Mouse (Mus musculus) right cerebral cortex, adult 2 months (tissue): ENCODE measurements around the gene Actn2.

Experiments
- DNase-seq, 2 experiments: peaks; one replicate each; pipeline ENCODE4 v3.0.0; 2021 to 2022; ENCODE audit warnings: low spot score in 2 of 2

The Actn2 gene

DNA sequence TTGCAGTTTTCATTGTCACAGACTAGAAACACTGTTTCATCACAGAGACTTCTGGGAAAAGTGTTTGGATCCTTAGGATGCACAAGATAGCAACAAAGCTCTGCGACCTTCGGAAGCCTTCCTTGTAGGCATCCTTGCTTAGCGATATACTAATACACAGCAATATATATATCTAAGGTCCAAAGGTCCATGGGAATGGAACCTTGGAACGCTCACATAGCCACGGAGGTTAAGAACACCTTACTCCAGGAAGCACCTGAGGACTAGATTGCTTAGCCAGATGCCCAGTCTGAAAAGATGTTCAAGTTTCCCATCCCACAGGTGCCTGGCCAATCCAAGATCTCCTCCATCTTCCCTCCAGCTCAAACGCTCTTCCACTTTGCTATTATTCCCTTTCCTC, 26.4 kb downstream of the Actn2 start:
- no peak for DNase-seq

GRCm38 (mm10) chr13:12311930-12312492, 28.5 kb downstream of the Actn2 start:
- no peak for DNase-seq

GRCm38 (mm10) chr13:12311371-12311770, 29.2 kb downstream of the Actn2 start:
- no peak for DNase-seq

GRCm38 (mm10) chr13:12309446-12309845, 31.1 kb downstream of the Actn2 start:
- no peak for DNase-seq

- DNase-seq: no peak
Observed at GRCm38 (mm10) chr13:12308878-12309277, 31.7 kb downstream of the Actn2 start.

DNA sequence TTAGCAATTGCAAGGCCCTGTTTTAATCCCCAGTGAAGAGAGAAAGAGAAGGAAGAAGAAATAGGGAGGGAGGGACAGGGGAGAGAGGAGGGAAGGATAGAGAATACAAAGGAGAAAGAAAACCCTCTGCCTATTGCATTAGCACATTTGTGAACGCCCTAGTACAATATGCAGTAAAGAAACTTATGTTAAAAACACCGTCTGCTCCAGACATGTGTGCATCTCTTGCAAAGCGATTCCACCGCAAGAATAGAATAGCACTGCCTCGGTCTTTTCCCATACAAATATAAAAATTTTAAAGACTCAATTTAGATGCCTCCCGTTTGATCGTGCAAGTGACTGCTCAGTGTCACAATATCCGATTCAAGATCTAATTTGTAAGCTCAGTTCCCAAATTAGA, 32.1 kb downstream of the Actn2 start:
- no peak for DNase-seq

- no peak for DNase-seq
Observed at GRCm38 (mm10) chr13:12307286-12307685, 33.3 kb downstream of the Actn2 start.

GRCm38 (mm10) chr13:12305540-12305939, 35.0 kb downstream of the Actn2 start:
- DNase-seq: no peak

DNA sequence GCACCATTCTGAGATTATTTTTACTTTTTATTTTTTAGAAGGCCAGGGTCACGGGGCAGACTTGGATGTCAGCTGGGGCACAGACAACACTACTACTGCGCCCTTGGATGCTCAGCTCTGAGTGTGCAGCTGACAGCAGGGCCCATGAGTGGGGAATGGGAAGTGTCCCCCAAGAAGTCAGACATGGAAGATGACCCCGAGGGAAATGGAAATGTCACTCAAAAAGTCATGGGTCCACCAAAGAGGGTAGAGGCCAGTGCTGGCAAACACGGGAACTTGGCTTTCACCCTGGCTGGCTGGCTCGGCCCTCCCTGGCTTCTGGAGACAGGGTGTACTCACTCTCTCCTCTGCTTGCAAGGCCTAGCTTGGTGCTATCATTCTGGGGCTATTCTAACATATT, 35.6 kb downstream of the Actn2 start:
- DNase-seq: no peak

- DNase-seq: no peak
Observed at GRCm38 (mm10) chr13:12297777-12298176, 42.8 kb downstream of the Actn2 start.

DNA sequence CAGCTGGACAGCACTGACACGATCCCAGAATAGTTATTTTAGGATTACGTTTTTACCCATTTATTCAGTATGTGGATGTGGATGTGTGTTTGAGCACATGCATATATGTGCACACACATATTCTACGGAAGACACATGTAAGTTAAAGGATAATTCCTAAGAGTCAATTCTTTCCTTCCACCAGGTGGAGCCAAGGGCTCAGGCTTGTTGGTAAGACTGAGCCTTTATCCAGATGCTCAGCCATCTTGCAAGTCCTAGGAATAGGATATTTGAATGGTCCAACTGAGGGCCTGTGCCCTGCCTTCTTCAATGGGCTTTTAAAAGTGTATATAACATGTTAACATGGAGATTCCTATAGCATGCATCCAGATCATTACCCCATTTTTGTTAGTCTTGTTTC, 43.9 kb downstream of the Actn2 start:
- DNase-seq: peak; percentile 53 to 55

GRCm38 (mm10) chr13:12293810-12294209, 46.8 kb downstream of the Actn2 start:
- DNase-seq: no peak

- DNase-seq: no peak
Observed at GRCm38 (mm10) chr13:12290700-12291099, 49.9 kb downstream of the Actn2 start.

GRCm38 (mm10) chr13:12284528-12284927, 56.0 kb downstream of the Actn2 start:
- no peak for DNase-seq

GRCm38 (mm10) chr13:12283826-12284225, 56.7 kb downstream of the Actn2 start:
- DNase-seq: no peak

- DNase-seq: no peak
Observed at GRCm38 (mm10) chr13:12274721-12275120, 65.8 kb downstream of the Actn2 start.

GRCm38 (mm10) chr13:12274220-12274619, 66.3 kb downstream of the Actn2 start:
- no peak for DNase-seq

GRCm38 (mm10) chr13:12272953-12273352, 67.6 kb downstream of the Actn2 start:
- peak; percentile 43 to 50 for DNase-seq

DNA sequence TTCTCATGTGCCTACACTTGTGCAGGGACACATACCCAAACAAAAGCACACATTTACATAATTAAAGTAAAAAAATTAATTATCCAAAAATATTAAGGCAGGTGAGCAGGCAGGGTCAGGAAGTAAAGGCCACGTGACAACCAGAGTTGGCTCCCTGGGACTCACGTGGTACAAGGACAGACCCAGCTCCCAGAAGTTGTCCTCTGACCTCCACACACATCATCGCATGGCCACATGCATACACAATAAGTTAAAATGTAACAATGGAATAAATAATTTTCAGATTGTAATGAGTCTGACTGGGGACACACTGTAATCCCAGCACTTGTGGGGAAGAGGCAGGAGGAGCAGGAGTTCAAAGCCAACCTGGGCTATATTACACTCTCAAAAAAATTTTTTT, 72.6 kb downstream of the Actn2 start:
- no peak for DNase-seq

GRCm38 (mm10) chr13:12267097-12267496, 73.5 kb downstream of the Actn2 start:
- DNase-seq: peak; percentile 7 to 13

GRCm38 (mm10) chr13:12263996-12264395, 76.6 kb downstream of the Actn2 start:
- DNase-seq: no peak

GRCm38 (mm10) chr13:12261505-12261904, 79.1 kb downstream of the Actn2 start:
- DNase-seq: no peak

- DNase-seq: peak; percentile 95
Observed at GRCm38 (mm10) chr13:12257391-12258380, 82.9 kb downstream of the Actn2 start, which contains the start of gene Mtr. Gene Mtr, minus strand, starts transcription at chr13:12258113.
